Mouse (Mus musculus) liver, adult (tissue): ENCODE measurements around the gene Prpf38b.
A peak's percentile ranks its signal among the peaks of the same experiment; 100 is the strongest.

Experiments used
- GATA4 ChIP-seq: IDR thresholded peaks from 2 replicates; pipeline ENCODE4 v1.6.1; 2014; ENCODE audit warnings: mild to moderate bottlenecking, low read length; ENCODE audit not compliant: insufficient replicate concordance

Prpf38b gene

DNA sequence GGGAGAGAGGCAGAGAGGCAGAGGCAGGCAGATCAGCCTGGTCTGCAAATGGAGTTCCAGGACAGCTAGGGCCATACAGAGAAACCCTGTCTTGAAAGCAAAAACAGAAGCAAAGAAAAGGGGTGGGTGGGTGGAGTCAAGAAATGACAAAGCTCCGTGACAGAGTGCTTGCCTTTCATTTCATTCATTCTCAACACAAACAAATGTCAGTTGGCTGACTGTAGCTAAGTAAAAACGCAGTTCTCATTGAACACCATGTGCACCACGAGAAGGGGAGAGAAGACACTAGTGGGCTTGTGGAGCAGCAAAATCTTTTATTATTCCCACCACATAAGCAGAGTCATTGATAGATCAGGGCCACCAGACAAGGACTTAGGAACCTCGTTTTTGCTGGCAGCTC is 5.3 kb upstream of the Prpf38b start:
- no peak for TF ChIP-seq GATA4

DNA sequence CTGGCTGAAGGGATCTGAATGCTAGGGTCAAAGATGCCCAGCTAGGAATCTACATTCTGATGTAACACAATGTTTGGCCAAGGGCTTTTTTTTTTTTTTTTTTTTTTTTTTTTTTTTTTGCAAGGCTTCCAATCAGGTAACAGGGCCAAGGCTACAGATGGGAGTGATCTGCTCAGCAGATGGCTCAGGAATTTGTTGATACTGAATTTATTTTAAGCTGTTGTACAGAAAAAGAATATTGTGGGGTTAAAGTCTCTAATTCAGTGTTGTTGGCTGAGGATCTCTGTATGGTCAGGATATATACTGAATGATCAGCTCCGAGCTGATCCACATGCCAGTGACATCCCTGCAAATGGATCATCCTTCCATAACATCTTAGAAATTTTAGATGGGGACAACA is 4.5 kb upstream of the Prpf38b start:
- TF ChIP-seq GATA4 = no peak

DNA sequence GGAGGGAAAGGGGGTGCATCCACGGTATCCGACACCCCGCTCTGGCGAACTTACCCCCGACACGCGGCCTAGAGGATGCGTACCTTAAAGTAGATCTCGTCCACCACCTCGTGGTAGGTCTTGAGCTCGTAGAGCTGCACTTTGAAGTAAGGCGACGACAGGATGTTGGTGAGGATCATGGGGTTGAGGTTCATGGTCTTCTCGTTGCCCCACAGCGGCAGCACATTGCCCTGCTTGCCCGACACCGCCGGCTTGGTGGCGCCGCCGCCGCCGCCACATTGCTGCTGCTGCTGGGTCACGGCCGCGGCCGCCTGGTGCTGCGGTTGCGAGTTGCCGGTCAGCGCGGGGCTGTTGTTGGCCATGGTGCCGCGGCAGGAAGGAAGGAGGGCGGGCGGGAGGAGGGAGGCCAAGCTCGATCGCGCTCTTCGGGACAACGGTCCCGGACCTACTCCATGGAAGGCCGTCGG is 413 bp downstream of the Prpf38b start:
- TF ChIP-seq GATA4 = no peak

DNA sequence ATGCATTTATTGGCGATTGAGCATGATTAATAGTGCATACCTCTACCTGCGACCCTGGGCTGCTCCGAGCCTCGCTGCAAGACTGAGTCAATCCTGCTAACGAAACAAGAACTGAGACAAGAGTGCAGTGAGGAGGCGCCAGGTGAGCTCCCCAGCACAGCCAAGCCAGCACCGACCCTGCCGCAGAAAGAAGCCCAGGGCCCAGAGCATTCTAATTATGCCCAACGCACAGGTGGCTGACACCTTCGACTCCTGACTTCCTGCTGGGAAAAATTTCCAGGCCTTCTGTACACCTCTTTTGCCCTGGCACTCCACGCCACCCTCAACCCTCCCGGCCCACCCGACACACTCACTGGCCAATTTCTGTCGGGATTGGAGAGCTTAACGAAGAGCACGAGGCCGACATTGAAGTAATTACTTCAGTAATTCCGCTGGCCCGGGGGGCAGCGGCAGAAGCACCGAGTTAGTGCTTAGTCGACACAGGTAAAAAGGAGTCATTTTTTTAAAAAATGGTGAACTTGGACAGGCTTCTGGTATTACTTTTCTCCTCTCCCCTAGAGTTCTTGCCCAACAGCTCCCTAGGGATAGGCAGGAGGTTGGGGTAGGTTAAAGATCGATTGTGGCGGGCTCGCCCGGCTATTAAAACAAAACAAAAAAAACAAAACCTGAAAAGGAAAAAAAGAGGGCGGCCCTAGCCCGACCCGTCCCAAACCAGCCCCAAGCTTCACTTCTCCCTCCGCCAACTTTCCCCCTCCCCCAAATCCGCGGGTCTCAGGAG is 1.0 kb downstream of the Prpf38b start:
- TF ChIP-seq GATA4 = no peak

DNA sequence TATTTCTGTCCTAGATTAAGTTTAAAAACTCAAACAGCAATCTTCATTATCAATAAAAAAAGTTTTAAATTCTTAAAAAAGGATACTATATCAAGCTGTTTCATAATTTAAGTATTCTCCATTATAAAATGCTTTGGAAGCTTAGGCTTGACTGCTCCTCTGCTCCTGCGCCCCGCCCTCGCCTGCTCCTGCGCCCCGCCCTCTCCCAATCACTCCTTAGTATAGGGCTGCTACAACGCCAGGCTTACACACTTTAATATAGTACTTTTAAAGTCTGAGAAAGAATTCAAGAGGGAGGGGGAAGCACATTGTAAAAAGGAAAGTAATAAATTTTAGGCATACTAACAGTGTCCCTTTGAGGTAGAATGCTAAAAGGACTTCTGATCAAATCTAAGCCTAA is 8.6 kb downstream of the Prpf38b start:
- TF ChIP-seq GATA4 = no peak

DNA sequence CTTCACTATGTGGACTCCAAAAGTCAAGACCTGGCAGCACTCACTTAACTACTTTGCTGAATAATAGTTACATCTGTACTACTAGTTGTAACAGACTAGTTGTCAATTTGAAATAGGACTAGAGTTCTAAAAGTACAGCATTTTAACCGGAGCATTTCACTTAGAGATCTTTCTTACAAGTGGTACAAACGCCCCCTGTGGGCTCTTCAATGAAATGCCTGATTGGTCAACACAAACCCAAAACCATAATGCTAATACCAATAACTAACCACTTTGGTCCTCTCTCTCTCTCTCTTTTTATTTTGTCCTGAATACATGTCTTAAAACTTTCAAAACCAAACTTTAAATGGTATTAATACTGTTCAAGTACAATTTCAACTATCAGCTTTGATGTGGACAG is 9.5 kb downstream of the Prpf38b start:
- TF ChIP-seq GATA4 = no peak

DNA sequence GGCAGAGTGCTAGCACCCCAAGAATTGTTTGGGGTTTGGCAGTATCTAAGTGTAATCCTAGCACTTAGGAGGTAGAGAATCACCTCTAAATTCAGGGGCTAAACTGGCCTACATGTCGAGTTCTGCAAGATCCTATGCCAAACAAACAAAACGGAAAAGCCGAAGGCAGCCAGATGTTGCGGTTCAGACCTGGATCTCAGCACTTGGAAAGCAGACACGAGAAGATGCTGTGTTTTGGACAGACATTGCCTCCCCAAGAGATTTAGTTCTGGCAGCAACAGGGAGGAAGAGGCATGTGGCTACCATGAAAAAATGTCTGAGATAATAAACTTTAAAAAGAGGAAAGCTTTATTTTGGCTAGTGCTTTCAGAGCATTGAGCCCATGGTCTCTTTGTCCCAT is 10.8 kb downstream of the Prpf38b start:
- no peak for TF ChIP-seq GATA4

DNA sequence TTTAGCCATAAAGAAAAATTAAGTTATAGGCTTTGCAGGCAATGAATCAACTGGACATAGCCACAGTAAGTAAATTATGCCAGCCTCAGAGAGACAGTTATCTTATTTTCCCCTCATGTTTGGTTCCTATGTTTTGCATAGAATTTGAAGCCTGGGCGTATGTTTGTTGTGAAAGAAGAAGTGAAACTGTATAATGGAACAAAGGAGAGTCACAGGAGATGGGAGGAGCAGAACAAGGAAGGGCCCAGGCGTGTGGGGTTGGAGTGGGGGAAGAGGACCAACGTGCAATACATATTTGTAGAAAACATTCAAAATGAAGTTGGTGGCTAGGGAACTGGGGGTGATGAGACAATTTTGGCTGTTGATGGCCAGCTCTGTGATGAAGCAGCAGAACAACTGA is 11.4 kb downstream of the Prpf38b start:
- no peak for TF ChIP-seq GATA4

DNA sequence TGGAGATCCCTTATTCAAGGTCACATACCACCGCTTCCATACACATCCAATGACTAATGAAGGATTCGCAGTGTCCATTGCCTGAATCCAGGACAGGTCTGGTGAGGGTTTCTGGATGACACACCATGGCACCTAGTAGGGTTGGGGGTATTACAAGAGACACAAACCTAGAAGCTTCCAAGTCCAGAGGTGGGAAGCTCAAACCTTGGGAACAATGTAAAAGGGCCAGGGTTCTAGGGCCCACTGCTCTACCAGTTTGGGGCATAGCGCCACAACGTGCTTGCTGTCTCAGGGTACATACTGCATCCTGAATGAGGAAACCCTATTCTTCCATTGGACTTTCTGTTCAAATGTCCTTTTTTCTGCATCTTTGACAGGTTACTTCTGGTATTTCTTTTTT is 12.9 kb downstream of the Prpf38b start:
- TF ChIP-seq GATA4 = no peak

DNA sequence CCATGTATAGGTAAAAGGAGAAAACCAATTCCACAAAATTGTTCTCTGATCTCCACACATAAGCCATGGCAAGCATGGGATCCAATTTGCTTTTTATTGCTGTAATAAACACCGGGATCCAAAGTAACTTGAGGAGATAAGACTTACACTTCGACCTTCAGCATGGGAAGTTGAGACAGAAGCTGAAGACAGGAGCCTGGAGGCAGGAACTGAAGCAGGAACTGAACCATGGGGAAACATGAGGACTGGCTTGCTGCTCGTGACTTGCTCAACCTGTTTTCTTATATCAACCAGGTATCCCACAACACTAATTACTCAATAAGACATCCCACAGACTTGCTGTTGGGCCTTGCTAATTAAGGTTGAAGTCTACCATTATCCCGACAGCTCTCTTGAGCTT is 18.6 kb downstream of the Prpf38b start:
- no peak for TF ChIP-seq GATA4

DNA sequence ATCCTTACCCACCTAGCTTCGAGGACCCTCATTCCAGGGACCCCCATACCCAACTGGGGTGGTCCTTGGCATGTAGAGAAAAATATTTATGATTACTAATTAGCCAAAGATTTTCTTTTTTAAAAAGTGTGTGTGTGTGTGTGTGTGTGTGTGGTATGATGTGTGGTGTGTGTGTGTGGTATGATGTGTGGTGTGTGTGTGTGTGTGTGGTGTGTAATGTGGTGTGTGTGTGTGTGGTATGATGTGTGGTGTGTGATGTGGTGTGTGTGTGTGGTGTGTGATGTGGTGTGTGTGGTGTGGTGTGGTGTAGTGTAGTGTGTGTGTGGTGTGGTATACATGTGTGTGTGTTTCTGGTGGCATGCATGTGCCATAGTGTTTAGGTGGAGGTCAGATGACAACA is 19.4 kb downstream of the Prpf38b start:
- no peak for TF ChIP-seq GATA4

DNA sequence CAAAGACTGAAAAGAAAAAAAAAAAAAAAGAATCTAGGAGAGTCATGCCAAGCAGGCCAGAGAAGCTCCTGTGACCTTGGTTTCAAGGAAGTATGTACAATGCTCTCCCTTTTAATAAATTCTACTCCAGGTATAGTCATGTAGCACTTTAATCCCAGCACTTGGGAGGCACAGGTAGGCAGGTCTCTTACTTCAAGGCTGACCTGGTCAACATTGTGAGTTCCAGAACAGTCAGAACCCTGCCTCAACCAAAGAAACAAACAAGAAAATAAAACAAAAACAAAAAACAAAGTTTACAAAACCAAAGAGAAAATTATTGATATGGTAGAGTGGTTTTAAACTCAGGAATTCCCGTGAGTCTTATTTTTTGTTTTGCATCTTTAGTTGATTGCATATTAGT is 21.6 kb downstream of the Prpf38b start, which contains the start of gene Fndc7:
TSS of gene Fndc7 (minus strand) at position 101 of the 400 bp plus-strand sequence.
- no peak for TF ChIP-seq GATA4

DNA sequence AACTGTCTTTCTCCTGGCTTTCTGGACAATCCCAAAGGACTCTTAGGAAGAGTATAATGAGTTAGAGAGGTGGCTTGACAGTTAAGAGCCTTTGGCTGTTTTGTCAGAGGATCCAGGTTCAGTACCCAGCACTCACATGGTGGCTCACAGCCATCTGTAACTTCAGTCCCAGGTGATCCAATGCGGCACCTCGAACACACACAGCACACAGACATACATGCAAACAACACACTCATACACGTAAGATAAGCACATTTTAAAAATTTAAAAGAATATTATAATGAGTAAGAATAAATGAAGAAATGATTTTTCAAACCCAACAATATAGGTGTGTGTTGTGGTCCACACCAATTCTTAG is 23.9 kb downstream of the Prpf38b start:
- no peak for TF ChIP-seq GATA4

DNA sequence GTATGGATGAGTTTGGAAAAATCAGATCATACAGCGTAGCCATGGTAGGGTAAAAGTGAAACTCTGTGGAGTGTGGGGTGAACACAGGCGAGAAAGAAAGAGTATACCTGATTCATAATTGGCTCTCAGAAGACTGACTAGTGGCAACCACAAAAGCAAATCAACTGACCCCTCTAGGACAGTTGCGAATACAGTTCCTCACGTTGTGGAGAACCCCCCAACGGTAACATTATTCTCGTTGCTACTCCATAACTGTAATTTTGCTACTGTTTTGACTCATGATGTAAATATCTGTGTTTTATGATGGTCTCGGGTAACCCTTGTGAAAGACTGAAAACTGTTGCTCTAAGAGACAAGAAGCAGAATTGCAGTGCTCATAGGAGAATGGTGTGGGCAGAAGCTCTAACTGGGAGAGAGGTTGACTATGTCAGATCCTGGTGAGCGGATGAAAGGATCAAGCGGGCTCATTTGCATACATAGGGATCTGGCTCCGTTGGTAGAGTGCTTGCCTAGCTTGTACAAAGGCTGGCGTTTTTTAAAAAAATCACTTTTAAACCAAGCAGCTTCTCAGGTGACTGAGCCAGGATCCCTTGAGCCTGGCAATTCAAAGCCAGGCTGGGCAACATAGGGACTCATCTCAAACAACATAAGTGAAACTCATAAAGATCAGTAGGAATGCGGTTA is 24.5 kb downstream of the Prpf38b start:
- no peak for TF ChIP-seq GATA4

DNA sequence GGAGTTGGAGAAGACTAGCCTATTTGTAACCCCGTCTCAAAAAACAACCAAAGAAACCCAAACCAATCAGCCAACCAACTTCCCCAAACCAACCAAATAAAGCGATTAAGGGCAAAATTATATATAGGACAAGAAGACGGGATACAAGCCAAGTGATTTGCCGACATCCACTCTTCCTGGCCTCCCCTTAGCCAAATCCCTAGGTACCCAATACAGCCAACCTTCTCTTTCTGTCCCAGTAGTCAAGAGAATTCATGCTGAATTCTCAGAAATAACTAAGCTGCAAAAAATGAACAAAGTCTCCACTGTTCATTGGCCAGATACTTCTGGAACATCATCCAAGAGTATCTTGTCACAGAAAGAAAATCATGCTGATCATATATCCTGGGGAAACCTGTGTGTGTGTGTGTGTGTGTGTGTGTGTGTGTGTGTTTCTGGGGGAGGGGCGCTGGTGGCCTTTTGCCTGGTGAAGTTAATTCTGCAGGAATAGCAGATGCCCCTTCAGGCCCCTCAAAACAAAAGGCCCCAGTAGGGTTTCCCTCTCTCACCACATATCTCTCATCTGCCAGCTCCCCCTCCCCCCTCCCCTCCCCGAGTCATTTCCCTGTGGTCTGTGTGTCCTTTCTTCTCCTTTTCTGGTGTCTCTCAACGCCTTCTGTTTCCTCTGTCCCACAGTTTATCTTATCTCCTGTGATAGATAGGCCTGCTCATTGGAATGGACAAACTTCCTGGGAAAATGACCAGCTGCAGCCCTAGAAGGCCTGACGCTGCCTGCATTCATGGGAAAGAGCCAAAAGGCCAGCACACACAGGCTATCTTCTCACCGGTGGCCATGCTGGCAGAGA is 25.6 kb downstream of the Prpf38b start:
- peak; percentile 99 for TF ChIP-seq GATA4
